Mouse (Mus musculus) limb, embryonic 15.5 days (tissue): ENCODE measurements around the gene Rai14. TPM values are rescaled to one million over a fixed set of nuclear protein-coding genes. Genes with fewer than 3 reads are reported as not detected.

Experiments
- ATAC-seq: fragments of 200-750 bp; cut with Nextera tagmentation; 2 replicates; pipeline ENCODE4 v1.8.0; 2017; ENCODE audit warnings: low read depth, moderate TSS enrichment; ENCODE audit not compliant: insufficient number of reproducible peaks, low FRiP score, low TSS enrichment
- H3K27ac ChIP-seq: fragments of 300-500 bp; sonication (generic); 2 replicates; pipeline ENCODE4 v1.5.1; 2015; ENCODE audit warnings: moderate library complexity, mild to moderate bottlenecking, inconsistent platforms
- H3K27me3 ChIP-seq: fragments of 300-500 bp; sonication (generic); 2 replicates; pipeline ENCODE4 v1.6.1; 2015; ENCODE audit warnings: inconsistent platforms
- H3K36me3 ChIP-seq: fragments of 300-500 bp; sonication (generic); 2 replicates; pipeline ENCODE4 v1.6.1; 2015; ENCODE audit warnings: inconsistent platforms
- H3K4me1 ChIP-seq: fragments of 300-500 bp; sonication (generic); 2 replicates; pipeline ENCODE4 v1.6.1; 2015; ENCODE audit warnings: inconsistent platforms
- H3K4me2 ChIP-seq: fragments of 300-500 bp; sonication (generic); 2 replicates; pipeline ENCODE4 v1.6.1; 2015; ENCODE audit warnings: mild to moderate bottlenecking, inconsistent platforms
- H3K4me3 ChIP-seq: fragments of 300-500 bp; sonication (generic); 2 replicates; pipeline ENCODE4 v1.5.1; 2015; ENCODE audit warnings: mild to moderate bottlenecking, inconsistent platforms
- H3K9ac ChIP-seq: fragments of 300-500 bp; sonication (generic); 2 replicates; pipeline ENCODE4 v1.6.1; 2015; ENCODE audit warnings: inconsistent platforms
- H3K9me3 ChIP-seq: fragments of 300-500 bp; sonication (generic); 2 replicates; pipeline ENCODE4 v1.6.1; 2016; ENCODE audit warnings: inconsistent platforms
- WGBS: fragments of 180-500 bp; shearing (Covaris S2); methylation state at CpG from one replicate; pipeline ENCODE4 v1.1.7; 2015; 5-methylcytosine and 5-hydroxymethylcytosine counted together
- polyA plus RNA-seq: library from polyadenylated mRNA; unstranded; fragments of >200 nt; fragmentation: Nextera tagmentation; extraction: Ambion mirVana; gene quantifications from 2 replicates; pipeline ENCODE4 v1.2.1, GENCODE M21; 2015

Gene Rai14
- polyA plus RNA-seq, 1 experiment from 2014 or later, result 56.9 TPM

- H3K36me3 ChIP-seq, result no peaks in the 10 kb centered on the region
- peaks cover 28% of the 10 kb centered on the region for H3K4me1 ChIP-seq
- no peak overlapping the region for H3K4me2 ChIP-seq
- ATAC-seq, result no peak
- H3K27ac ChIP-seq, result no peak overlapping the region
- H3K27me3 ChIP-seq, result no peaks in the 10 kb centered on the region
- WGBS, result 78% methylated on average over 5 of the region's 5 CpGs
- no peak overlapping the region for H3K9ac ChIP-seq
- H3K4me3 ChIP-seq, result no peak overlapping the region
- H3K9me3 ChIP-seq, result no peaks in the 10 kb centered on the region
These were observed 50.5 kb downstream of the Rai14 start for GRCm38 (mm10) chr15:10663793-10664528.

- no peaks in the 10 kb centered on the region for H3K27me3 ChIP-seq
- H3K36me3 ChIP-seq, result no peaks in the 10 kb centered on the region
- H3K27ac ChIP-seq, result no peak overlapping the region
- H3K4me1 ChIP-seq, result peaks cover 15% of the 10 kb centered on the region
- 50% methylated on average over 3 of the region's 3 CpGs for WGBS
- ATAC-seq, result no peak
- H3K4me2 ChIP-seq, result no peak overlapping the region
- H3K9ac ChIP-seq, result no peak overlapping the region
- no peaks in the 10 kb centered on the region for H3K9me3 ChIP-seq
- H3K4me3 ChIP-seq, result no peak overlapping the region
These were observed 52.3 kb downstream of the Rai14 start for GRCm38 (mm10) chr15:10661961-10662606.

- Histone ChIP-seq H3K4me1 (peaks cover 15% of the 10 kb centered on the region), H3K36me3 (no peaks in the 10 kb centered on the region), H3K4me3 (no peak overlapping the region), H3K4me2 (no peak overlapping the region), H3K27me3 (no peaks in the 10 kb centered on the region), H3K9ac (no peak overlapping the region), H3K27ac (no peak overlapping the region), H3K9me3 (no peaks in the 10 kb centered on the region)
- 95% methylated on average over 2 of the region's 2 CpGs for WGBS
- ATAC-seq, result no peak
These were observed 55.6 kb downstream of the Rai14 start for GRCm38 (mm10) chr15:10658803-10659202.

- no peak overlapping the region for H3K4me3 ChIP-seq
- no peak overlapping the region for H3K4me2 ChIP-seq
- 54% methylated on average over 5 of the region's 5 CpGs for WGBS
- H3K9me3 ChIP-seq, result no peaks in the 10 kb centered on the region
- H3K36me3 ChIP-seq, result no peaks in the 10 kb centered on the region
- no peak for ATAC-seq
- H3K27me3 ChIP-seq, result no peaks in the 10 kb centered on the region
- H3K4me1 ChIP-seq, result peaks cover 3% of the 10 kb centered on the region; the same call in 1 of the 2 replicates
- H3K9ac ChIP-seq, result no peak overlapping the region
- no peak overlapping the region for H3K27ac ChIP-seq
These were observed 58.3 kb downstream of the Rai14 start for GRCm38 (mm10) chr15:10656146-10656545.

- Histone ChIP-seq H3K27ac (no peak overlapping the region), H3K27me3 (no peaks in the 10 kb centered on the region), H3K9me3 (no peaks in the 10 kb centered on the region), H3K9ac (no peak overlapping the region), H3K4me2 (no peak overlapping the region), H3K36me3 (no peaks in the 10 kb centered on the region), H3K4me3 (no peak overlapping the region), H3K4me1 (peaks cover 3% of the 10 kb centered on the region; the same call in 1 of the 2 replicates)
- no peak for ATAC-seq
- WGBS, result 48% methylated on average over 8 of the region's 8 CpGs
These were observed 59.1 kb downstream of the Rai14 start for GRCm38 (mm10) chr15:10655151-10655905.

- Histone ChIP-seq H3K4me3 (no peak overlapping the region), H3K9me3 (no peaks in the 10 kb centered on the region), H3K27me3 (no peaks in the 10 kb centered on the region), H3K27ac (no peak overlapping the region), H3K4me2 (no peak overlapping the region), H3K4me1 (peaks cover 7% of the 10 kb centered on the region; the same call in 1 of the 2 replicates), H3K36me3 (no peaks in the 10 kb centered on the region), H3K9ac (no peak overlapping the region)
- 85% methylated on average over 1 of the region's 1 CpGs for WGBS
- no peak for ATAC-seq
These were observed 59.7 kb downstream of the Rai14 start for GRCm38 (mm10) chr15:10654696-10655095.

- no peak overlapping the region for H3K4me2 ChIP-seq
- ATAC-seq, result no peak
- WGBS, result 56% methylated on average over 2 of the region's 2 CpGs
These were observed 61.4 kb downstream of the Rai14 start for GRCm38 (mm10) chr15:10652931-10653475.

GRCm38 (mm10) chr15:10648372-10649109 lies 65.9 kb downstream of the Rai14 start:
- WGBS, result 10% methylated on average over 6 of the region's 6 CpGs
- no peak for ATAC-seq
- H3K4me3 ChIP-seq, result no peak overlapping the region
- H3K4me2 ChIP-seq, result no peak overlapping the region
- peaks cover 41% of the 10 kb centered on the region for H3K4me1 ChIP-seq
- no peaks in the 10 kb centered on the region for H3K9me3 ChIP-seq
- H3K36me3 ChIP-seq, result no peaks in the 10 kb centered on the region
- no peak overlapping the region for H3K9ac ChIP-seq
- H3K27me3 ChIP-seq, result no peaks in the 10 kb centered on the region
- peak overlapping the region; percentile 47; the same call in 1 of the 2 replicates for H3K27ac ChIP-seq

More at GRCm38 (mm10) chr15:10652931-10653475, 61.4 kb downstream of the Rai14 start:
- no peak overlapping the region for H3K4me3 ChIP-seq
- no peak overlapping the region for H3K9ac ChIP-seq
- no peaks in the 10 kb centered on the region for H3K9me3 ChIP-seq
- no peaks in the 10 kb centered on the region for H3K36me3 ChIP-seq
- H3K27me3 ChIP-seq, result no peaks in the 10 kb centered on the region
- peaks cover 18% of the 10 kb centered on the region for H3K4me1 ChIP-seq
- H3K27ac ChIP-seq, result no peak overlapping the region

- WGBS, result 73% methylated on average over 5 of the region's 5 CpGs
- H3K27ac ChIP-seq, result no peak overlapping the region
These were observed 68.1 kb downstream of the Rai14 start for GRCm38 (mm10) chr15:10646297-10646696.

GRCm38 (mm10) chr15:10645101-10645500 lies 69.3 kb downstream of the Rai14 start:
- WGBS, result 59% methylated on average over 8 of the region's 8 CpGs
- ATAC-seq, result no peak
- Histone ChIP-seq H3K4me1 (peaks cover 41% of the 10 kb centered on the region), H3K9me3 (no peaks in the 10 kb centered on the region), H3K27me3 (no peaks in the 10 kb centered on the region), H3K4me2 (no peak overlapping the region), H3K9ac (no peak overlapping the region), H3K27ac (no peak overlapping the region), H3K4me3 (no peak overlapping the region), H3K36me3 (no peaks in the 10 kb centered on the region)

More at GRCm38 (mm10) chr15:10646297-10646696, 68.1 kb downstream of the Rai14 start:
- Histone ChIP-seq H3K9me3 (no peaks in the 10 kb centered on the region), H3K36me3 (no peaks in the 10 kb centered on the region), H3K4me3 (no peak overlapping the region), H3K9ac (no peak overlapping the region), H3K4me2 (no peak overlapping the region), H3K27me3 (no peaks in the 10 kb centered on the region), H3K4me1 (peaks cover 41% of the 10 kb centered on the region)
- no peak for ATAC-seq

- Histone ChIP-seq H3K27me3 (no peaks in the 10 kb centered on the region), H3K9me3 (no peaks in the 10 kb centered on the region), H3K36me3 (no peaks in the 10 kb centered on the region), H3K4me3 (no peak overlapping the region), H3K4me1 (peaks cover 36% of the 10 kb centered on the region), H3K4me2 (no peak overlapping the region), H3K9ac (no peak overlapping the region), H3K27ac (no peak overlapping the region)
- no peak for ATAC-seq
- WGBS, result 93% methylated on average over 3 of the region's 3 CpGs
These were observed 70.6 kb downstream of the Rai14 start for GRCm38 (mm10) chr15:10643819-10644218.
